In genomic region chr13:98040628-98041150, GRCm38 (mm10) we compare ENCODE assay signal across 8 mouse cellular contexts.
DNase-seq lines count a peak whose midpoint lies in the region; TF ChIP-seq lines count a peak whose summit lies in the region.
"Had no signal": no experiment of that assay in that cellular context is flagged by ENCODE, and none has a peak within 500 bp of the region (broad histone marks: within the 10 kb centered on the region; RNA-seq: fewer than 3 reads in every experiment).

No protein-coding gene starts in this region.

- DNase-seq in layer of hippocampus, adult 2 months (ENCODE audit: low spot score in 2 of 2) = peak in 1 of 2 experiments; percentile 50
- DNase-seq in layer of hippocampus, postnatal 36 days = no peak
- peak; percentile 23 for DNase-seq in T-cell, adult 2 months (ENCODE audit: low spot score)
- peak; percentile 34 for DNase-seq in embryo, embryonic 11 days
- peak; percentile 83 for DNase-seq in lung, postnatal 36 days
- no peak for DNase-seq in cerebellum, adult 9-10 months
- DNase-seq in cerebellum, postnatal 4 days (ENCODE audit: low spot score in 2 of 2) = no peak

- TF ChIP-seq CTCF in layer of hippocampus, adult 2 months (conservative IDR thresholded peaks at IDR 0.05) = peak; percentile 81

- no peak overlapping the region for H3K4me3 ChIP-seq in layer of hippocampus, adult 2 months
- H3K4me3 ChIP-seq: lung, embryonic 15.5 days had no signal

- H3K27ac ChIP-seq in layer of hippocampus, adult 2 months = no peak overlapping the region
- H3K27ac ChIP-seq: lung, embryonic 15.5 days had no signal

Comparison
In these comparisons a context has a peak if more than half of its experiments do, and no peak if none do; other contexts are left out.
1. DNase-seq: peak in T-cell, adult 2 months (single experiment), embryo, embryonic 11 days (single experiment) and lung, postnatal 36 days (single experiment); none in layer of hippocampus, postnatal 36 days (0 of 2), cerebellum, adult 9-10 months (single experiment) and cerebellum, postnatal 4 days (0 of 2).